In genomic region chr7:114817879-114818278, GRCm38 (mm10) we compare ENCODE assay signal across 9 mouse cellular contexts.
A peak's percentile ranks its signal among the peaks of the same experiment; 100 is the strongest.
DNase-seq lines count a peak whose midpoint lies in the region; ATAC-seq lines count a peak whose summit lies in the region.
"Had no signal": no experiment of that assay in that cellular context is flagged by ENCODE, and none has a peak within 500 bp of the region (broad histone marks: within the 10 kb centered on the region; RNA-seq: fewer than 3 reads in every experiment).

No protein-coding gene starts in this region.

- 0 out of 2 replicates have a peak, but pooled peaks cover 6% of the 10 kb centered on the region for H3K27me3 ChIP-seq in hindbrain, embryonic 13.5 days
- 0 out of 2 replicates have a peak, but pooled peaks cover 4% of the 10 kb centered on the region for H3K27me3 ChIP-seq in midbrain, embryonic 13.5 days

- WGBS in hindbrain, embryonic 13.5 days = 32% methylated on average over 5 of the region's 5 CpGs
- 32% methylated on average over 5 of the region's 5 CpGs for WGBS in midbrain, embryonic 13.5 days

- H3K36me3 ChIP-seq in hindbrain, embryonic 13.5 days = no peaks in the 10 kb centered on the region
- no peaks in the 10 kb centered on the region for H3K36me3 ChIP-seq in midbrain, embryonic 13.5 days

- no peak overlapping the region for H3K9ac ChIP-seq in hindbrain, embryonic 13.5 days
- H3K9ac ChIP-seq in midbrain, embryonic 13.5 days (replicated peaks) = no peak overlapping the region

- ATAC-seq in hindbrain, embryonic 13.5 days (ENCODE audit: low FRiP score) = peak; percentile 21; the same call in 1 of the 2 replicates
- peak; percentile 49 for ATAC-seq in midbrain, embryonic 13.5 days
- no peak for ATAC-seq in erythroid progenitor cell, adult 5-6 weeks (replicated peaks; ENCODE audit: low FRiP score, poor library complexity, severe bottlenecking)

- H3K27ac ChIP-seq in hindbrain, embryonic 13.5 days = no peak overlapping the region
- no peak overlapping the region for H3K27ac ChIP-seq in midbrain, embryonic 13.5 days

- H3K4me3 ChIP-seq in hindbrain, embryonic 13.5 days = no peak overlapping the region
- no peak overlapping the region for H3K4me3 ChIP-seq in midbrain, embryonic 13.5 days (replicated peaks)
- H3K4me3 ChIP-seq: erythroblast, embryonic 14.5 days had no signal

- H3K4me2 ChIP-seq in hindbrain, embryonic 13.5 days = no peak overlapping the region
- H3K4me2 ChIP-seq in midbrain, embryonic 13.5 days (replicated peaks) = no peak overlapping the region

- H3K4me1 ChIP-seq in hindbrain, embryonic 13.5 days (replicated peaks) = no peaks in the 10 kb centered on the region
- H3K4me1 ChIP-seq in midbrain, embryonic 13.5 days (replicated peaks) = no peaks in the 10 kb centered on the region

- peak; percentile 49 for DNase-seq in heart, adult 11 months
- no peak for DNase-seq in heart, adult 9 months (ENCODE audit: low spot score in 2 of 2)
- peak; percentile 10 for DNase-seq in ZHBTc4 (ENCODE audit: low read depth, low spot score)
- no peak for DNase-seq in T-cell, adult 2 months (ENCODE audit: low spot score)
- DNase-seq in spleen, adult 12 weeks (ENCODE audit: low spot score) = no peak

- no peaks in the 10 kb centered on the region; the same call in 1 of the 2 replicates for H3K9me3 ChIP-seq in hindbrain, embryonic 13.5 days
- no peaks in the 10 kb centered on the region for H3K9me3 ChIP-seq in midbrain, embryonic 13.5 days

Comparison
In these comparisons a context has a peak if more than half of its experiments do, and no peak if none do; other contexts are left out.
1. DNase-seq: peak in heart, adult 11 months (single experiment) and ZHBTc4 (single experiment); none in heart, adult 9 months (0 of 2), T-cell, adult 2 months (single experiment) and spleen, adult 12 weeks (single experiment).